Mouse (Mus musculus) naive thymus-derived CD4-positive, alpha-beta T cell, adult 5 months (primary cell): ENCODE measurements around the gene Timd4. TPM values are rescaled to one million over a fixed set of nuclear protein-coding genes. Genes with fewer than 3 reads are reported as not detected.

Experiments
- polyA plus RNA-seq: library from polyadenylated mRNA; unstranded; fragments of 100-300 nt; shearing (Covaris generic); gene quantifications from one replicate; pipeline ENCODE4 v1.2.1, GENCODE M21; 2017

The Timd4 gene
- polyA plus RNA-seq, result not detected

DNA sequence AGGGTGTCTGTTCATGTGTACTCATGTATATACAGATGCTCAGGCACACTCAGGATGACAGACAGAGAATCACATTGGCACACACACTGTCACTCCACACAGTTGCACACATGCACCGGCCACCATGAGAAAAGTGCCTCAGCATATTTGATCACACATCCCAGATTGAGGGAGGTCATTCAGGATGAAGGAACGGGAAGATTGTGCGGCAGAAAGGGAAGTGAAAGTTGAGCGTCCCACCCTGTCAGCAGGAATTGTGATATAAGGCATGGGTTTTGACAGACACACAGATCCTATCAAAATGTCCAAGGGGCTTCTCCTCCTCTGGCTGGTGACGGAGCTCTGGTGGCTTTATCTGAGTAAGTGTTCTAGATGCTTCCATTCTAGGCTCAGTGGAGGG is at the start of gene Timd4:
Timd4 (plus strand) TSS at position 290 of the 400 bp plus-strand sequence.

Other genes starting within 250 kb of the Timd4 start
- not detected for gene BC053393, start 239.3 kb upstream of the Timd4 start, polyA plus RNA-seq
- not detected for gene Dppa1, start 181.5 kb upstream of the Timd4 start, polyA plus RNA-seq
- not detected for gene Timd2, start 103.7 kb upstream of the Timd4 start, polyA plus RNA-seq
- not detected for gene Havcr1, start 75.7 kb upstream of the Timd4 start, polyA plus RNA-seq